Mouse (Mus musculus): ENCODE data around the gene Card14.
"Not testable (repeated sequence)": the region's sequence is repeated elsewhere in the genome, so short reads cannot be mapped to it uniquely, and the experiment has no call there.

Card14 gene

GRCm38 (mm10) chr11:119307658-119307867 lies at the start of gene Card14:
Gene Card14 (plus strand): TSS chr11:119307768.
- no peak for DNase-seq (ENCODE audit: low spot score)

GRCm38 (mm10) chr11:119258216-119258571 lies 49.4 kb upstream of the Card14 start:
- DNase-seq (ENCODE audit: low spot score) = no peak

GRCm38 (mm10) chr11:119258572-119259322 lies 48.8 kb upstream of the Card14 start:
- peak; percentile 75 for DNase-seq (ENCODE audit: low spot score)

GRCm38 (mm10) chr11:119259977-119260376 lies 47.6 kb upstream of the Card14 start:
- no peak for DNase-seq (ENCODE audit: low spot score)

- DNase-seq (ENCODE audit: low spot score) = no peak
These were observed 43.2 kb upstream of the Card14 start for GRCm38 (mm10) chr11:119264413-119264812.

- no peak for DNase-seq (ENCODE audit: low spot score)
These were observed 41.8 kb upstream of the Card14 start for GRCm38 (mm10) chr11:119265811-119266210.

- DNase-seq (ENCODE audit: low spot score) = no peak
These were observed 40.3 kb upstream of the Card14 start for GRCm38 (mm10) chr11:119267241-119267674.

- peak; percentile 95 for DNase-seq (ENCODE audit: low spot score)
These were observed 39.6 kb upstream of the Card14 start, which contains the start of gene Gaa for GRCm38 (mm10) chr11:119267768-119268556. Gene Gaa (plus strand): TSS chr11:119267887.

- DNase-seq (ENCODE audit: low spot score) = peak; percentile 31
These were observed 38.9 kb upstream of the Card14 start for GRCm38 (mm10) chr11:119268557-119269195.

- DNase-seq (ENCODE audit: low spot score) = not testable (repeated sequence)
These were observed 35.1 kb upstream of the Card14 start for GRCm38 (mm10) chr11:119272492-119272891.

- DNase-seq (ENCODE audit: low spot score) = no peak
These were observed 34.2 kb upstream of the Card14 start for GRCm38 (mm10) chr11:119273186-119273930.

GRCm38 (mm10) chr11:119281030-119281429 lies 26.5 kb upstream of the Card14 start:
- DNase-seq (ENCODE audit: low spot score) = no peak

- peak; percentile 63 for DNase-seq (ENCODE audit: low spot score)
These were observed 21.6 kb upstream of the Card14 start for GRCm38 (mm10) chr11:119285791-119286527.

- DNase-seq (ENCODE audit: low spot score) = no peak
These were observed 20.2 kb upstream of the Card14 start for GRCm38 (mm10) chr11:119287207-119287992.

- not testable (repeated sequence) for DNase-seq (ENCODE audit: low spot score)
These were observed 14.7 kb upstream of the Card14 start for GRCm38 (mm10) chr11:119292861-119293260.

- no peak for DNase-seq (ENCODE audit: low spot score)
These were observed 9.6 kb upstream of the Card14 start for GRCm38 (mm10) chr11:119297996-119298395.

GRCm38 (mm10) chr11:119298917-119299316 lies 8.7 kb upstream of the Card14 start:
- DNase-seq (ENCODE audit: low spot score) = peak; percentile 30

- DNase-seq (ENCODE audit: low spot score) = peak; percentile 98
These were observed 8.0 kb upstream of the Card14 start, which contains the start of gene Eif4a3 for GRCm38 (mm10) chr11:119299391-119300245. Gene Eif4a3 (minus strand): TSS chr11:119300089.

- DNase-seq (ENCODE audit: low spot score) = peak; percentile 51
These were observed 7.2 kb upstream of the Card14 start for GRCm38 (mm10) chr11:119300246-119300935.
